8 mouse cellular contexts compared by ENCODE assay signal in genomic region chr17:28904546-28905376, GRCm38 (mm10). TPM values are rescaled to one million over a fixed set of nuclear protein-coding genes. Genes with fewer than 3 reads are reported as not detected.
DNase-seq lines count a peak whose midpoint lies in the region; ATAC-seq and TF ChIP-seq lines count a peak whose summit lies in the region.

No protein-coding gene starts in this region.

- H3K27me3 ChIP-seq in kidney, embryonic 16.5 days (ENCODE audit: insufficient read depth, low read length): 0 out of 2 replicates have a peak, but pooled peaks cover 1% of the 10 kb centered on the region
- H3K27me3 ChIP-seq in forebrain, embryonic 14.5 days (replicated peaks; ENCODE audit: control insufficient read depth, insufficient read depth, low read length): no peaks in the 10 kb centered on the region; the same call in 1 of the 2 replicates
- H3K27me3 ChIP-seq in hindbrain, postnatal 0 days (ENCODE audit: insufficient read depth, low read length): no peaks in the 10 kb centered on the region
- no peaks in the 10 kb centered on the region for H3K27me3 ChIP-seq in midbrain, postnatal 0 days (ENCODE audit: insufficient read depth, low read length)

- intact Hi-C loops in left cerebral cortex, postnatal 36 days (cut with DNase I): loop anchor here (1.0 to 2.0 kb wide), 2 partner anchors 22 to 78 kb away; no protein-coding TSS in a partner anchor

- ATAC-seq in kidney, embryonic 16.5 days (ENCODE audit: low FRiP score, low TSS enrichment): no peak
- peak; percentile 76 for ATAC-seq in forebrain, embryonic 14.5 days
- peak; percentile 84 for ATAC-seq in hindbrain, postnatal 0 days
- peak; percentile 90 for ATAC-seq in midbrain, postnatal 0 days (ENCODE audit: low FRiP score)

- no peak overlapping the region for H3K4me2 ChIP-seq in kidney, embryonic 16.5 days (replicated peaks; ENCODE audit: low read depth, low read length)
- no peak overlapping the region for H3K4me2 ChIP-seq in forebrain, embryonic 14.5 days (ENCODE audit: low read length)
- peak overlapping the region; percentile 25; the same call in 1 of the 2 replicates for H3K4me2 ChIP-seq in hindbrain, postnatal 0 days (ENCODE audit: low read depth, low read length)
- peak overlapping the region; percentile 23 for H3K4me2 ChIP-seq in midbrain, postnatal 0 days (ENCODE audit: low read depth, low read length, poor library complexity, severe bottlenecking)

- H3K4me1 ChIP-seq in kidney, embryonic 16.5 days (ENCODE audit: insufficient read depth, low read length): peaks cover 7% of the 10 kb centered on the region
- H3K4me1 ChIP-seq in forebrain, embryonic 14.5 days (ENCODE audit: control insufficient read depth, insufficient read depth, low read length): peaks cover 4% of the 10 kb centered on the region; the same call in 1 of the 2 replicates
- peaks cover 17% of the 10 kb centered on the region for H3K4me1 ChIP-seq in hindbrain, postnatal 0 days (ENCODE audit: insufficient read depth, low read length)
- peaks cover 21% of the 10 kb centered on the region for H3K4me1 ChIP-seq in midbrain, postnatal 0 days (ENCODE audit: insufficient read depth, low read length)

- H3K27ac ChIP-seq in kidney, embryonic 16.5 days (ENCODE audit: low read length): no peak overlapping the region
- peak overlapping the region; percentile 44; the same call in 1 of the 2 replicates for H3K27ac ChIP-seq in forebrain, embryonic 14.5 days (ENCODE audit: low read depth, low read length)
- H3K27ac ChIP-seq in hindbrain, postnatal 0 days: peak overlapping the region; percentile 88
- H3K27ac ChIP-seq in midbrain, postnatal 0 days (ENCODE audit: low read depth, low read length): peak overlapping the region; percentile 95

- H3K9me3 ChIP-seq in kidney, embryonic 16.5 days (ENCODE audit: low read length): no peaks in the 10 kb centered on the region
- no peaks in the 10 kb centered on the region for H3K9me3 ChIP-seq in forebrain, embryonic 14.5 days (replicated peaks; ENCODE audit: control insufficient read depth, low read length)
- H3K9me3 ChIP-seq in hindbrain, postnatal 0 days (ENCODE audit: low read length): no peaks in the 10 kb centered on the region
- H3K9me3 ChIP-seq in midbrain, postnatal 0 days (ENCODE audit: low read length): no peaks in the 10 kb centered on the region

- 36% methylated on average over 23 of the region's 23 CpGs for WGBS in kidney, embryonic 16.5 days
- WGBS in forebrain, embryonic 14.5 days: 32% methylated on average over 23 of the region's 23 CpGs
- WGBS in hindbrain, postnatal 0 days: 19% methylated on average over 23 of the region's 23 CpGs
- WGBS in midbrain, postnatal 0 days: 21% methylated on average over 23 of the region's 23 CpGs

- TF ChIP-seq CTCF in hindbrain, postnatal 0 days (IDR thresholded peaks at IDR 0.05; ENCODE audit: low read depth): peak; percentile 82
- peak; percentile 85 for TF ChIP-seq CTCF in midbrain, postnatal 0 days (IDR thresholded peaks at IDR 0.05)

- no peak overlapping the region for H3K4me3 ChIP-seq in kidney, embryonic 16.5 days (ENCODE audit: low read length)
- H3K4me3 ChIP-seq in forebrain, embryonic 14.5 days (ENCODE audit: low read depth, low read length): no peak overlapping the region
- H3K4me3 ChIP-seq in hindbrain, postnatal 0 days (ENCODE audit: low read length): no peak overlapping the region
- H3K4me3 ChIP-seq in midbrain, postnatal 0 days (ENCODE audit: low read depth, low read length): no peak overlapping the region

- no peaks in the 10 kb centered on the region for H3K36me3 ChIP-seq in kidney, embryonic 16.5 days (ENCODE audit: insufficient read depth, low read length)
- H3K36me3 ChIP-seq in forebrain, embryonic 14.5 days (ENCODE audit: control insufficient read depth, insufficient read depth, low read length): no peaks in the 10 kb centered on the region
- H3K36me3 ChIP-seq in hindbrain, postnatal 0 days (ENCODE audit: insufficient read depth, low read length): no peaks in the 10 kb centered on the region
- no peaks in the 10 kb centered on the region for H3K36me3 ChIP-seq in midbrain, postnatal 0 days (ENCODE audit: insufficient read depth, low read length)

- H3K9ac ChIP-seq in kidney, embryonic 16.5 days (replicated peaks; ENCODE audit: low read length): no peak overlapping the region
- no peak overlapping the region for H3K9ac ChIP-seq in forebrain, embryonic 14.5 days (ENCODE audit: low read length)
- H3K9ac ChIP-seq in hindbrain, postnatal 0 days (replicated peaks; ENCODE audit: low read length): peak overlapping the region; percentile 13; the same call in 1 of the 2 replicates
- H3K9ac ChIP-seq in midbrain, postnatal 0 days (replicated peaks; ENCODE audit: low read length, poor library complexity, severe bottlenecking): peak overlapping the region; percentile 46; the same call in 1 of the 2 replicates

- peak; percentile 28 for DNase-seq in kidney, adult 11 months
- DNase-seq in cerebellum, adult 11-12 months: peak; percentile 45
- DNase-seq in forebrain, embryonic 14.5 days (ENCODE audit: low spot score): peak; percentile 77
- peak; percentile 78 for DNase-seq in hindbrain, postnatal 0 days (ENCODE audit: low spot score)
- peak; percentile 68 to 73 for DNase-seq in left cerebral cortex, postnatal 36 days (ENCODE audit: low spot score in 2 of 2)
- DNase-seq in midbrain, postnatal 0 days (ENCODE audit: low spot score): peak; percentile 86
- DNase-seq in spleen, postnatal 14 days (ENCODE audit: low spot score in 2 of 2): peak; percentile 49 to 72

RNA-seq across cellular contexts. Expression of gene 4930539E08Rik, which starts 10.4 kb away (rescaled TPM):
- polyA plus RNA-seq in kidney, embryonic 16.5 days (2015; fragmentation: Nextera tagmentation; extraction: Ambion mirVana): 0.17 and 0.63 TPM in 2 replicates
- polyA plus RNA-seq in forebrain, embryonic 14.5 days (2014; fragmentation: Nextera tagmentation; extraction: Ambion mirVana): 0.50 and 0.62 TPM in 2 replicates
- 5.6 and 13.0 TPM in 2 replicates for total RNA-seq in hindbrain, postnatal 0 days (2014; rRNA removed)
- polyA plus RNA-seq in hindbrain, postnatal 0 days (2015; fragmentation: Nextera tagmentation; extraction: Ambion mirVana): 1.6 and 2.1 TPM in 2 replicates
- 10 to 100 TPM; 12.2 to 15.4 TPM for total RNA-seq in left cerebral cortex, postnatal 36 days (2021)
- total RNA-seq in midbrain, postnatal 0 days (2014; rRNA removed): 9.8 and 32.9 TPM in 2 replicates
- polyA plus RNA-seq in midbrain, postnatal 0 days (2015; fragmentation: Nextera tagmentation; extraction: Ambion mirVana): 4.3 and 4.5 TPM in 2 replicates

RNA-seq across cellular contexts. Expression of gene Pxt1, which starts 38.9 kb away (rescaled TPM):
- 0.21 and 0.28 TPM in 2 replicates for polyA plus RNA-seq in kidney, embryonic 16.5 days (2015; fragmentation: Nextera tagmentation; extraction: Ambion mirVana)
- polyA plus RNA-seq in forebrain, embryonic 14.5 days (2014; fragmentation: Nextera tagmentation; extraction: Ambion mirVana): not detected in 2 replicates
- not detected in 2 replicates for total RNA-seq in hindbrain, postnatal 0 days (2014; rRNA removed)
- not detected in 2 replicates for polyA plus RNA-seq in hindbrain, postnatal 0 days (2015; fragmentation: Nextera tagmentation; extraction: Ambion mirVana)
- total RNA-seq in left cerebral cortex, postnatal 36 days (2021): not detected
- total RNA-seq in midbrain, postnatal 0 days (2014; rRNA removed): 0.49 TPM in 1 of 2 replicates, not detected in the other
- 0.15 TPM in 1 of 2 replicates, not detected in the other for polyA plus RNA-seq in midbrain, postnatal 0 days (2015; fragmentation: Nextera tagmentation; extraction: Ambion mirVana)

RNA-seq across cellular contexts. Expression of gene Pnpla1, which starts 46.5 kb away (rescaled TPM):
- 0.08 TPM in 1 of 2 replicates, not detected in the other for polyA plus RNA-seq in kidney, embryonic 16.5 days (2015; fragmentation: Nextera tagmentation; extraction: Ambion mirVana)
- polyA plus RNA-seq in forebrain, embryonic 14.5 days (2014; fragmentation: Nextera tagmentation; extraction: Ambion mirVana): not detected in 2 replicates
- 0.10 and 0.22 TPM in 2 replicates for total RNA-seq in hindbrain, postnatal 0 days (2014; rRNA removed)
- polyA plus RNA-seq in hindbrain, postnatal 0 days (2015; fragmentation: Nextera tagmentation; extraction: Ambion mirVana): 0.08 and 0.09 TPM in 2 replicates
- 1 to 10 TPM in 1 of 2 experiments, under 1 TPM in 1; 0.66 to 1.4 TPM for total RNA-seq in left cerebral cortex, postnatal 36 days (2021)
- total RNA-seq in midbrain, postnatal 0 days (2014; rRNA removed): 0.05 and 0.14 TPM in 2 replicates
- polyA plus RNA-seq in midbrain, postnatal 0 days (2015; fragmentation: Nextera tagmentation; extraction: Ambion mirVana): 0.07 TPM in 1 of 2 replicates, not detected in the other

RNA-seq across cellular contexts. Expression of gene Kctd20, which starts 47.0 kb away (rescaled TPM):
- 89.5 and 92.1 TPM in 2 replicates for polyA plus RNA-seq in kidney, embryonic 16.5 days (2015; fragmentation: Nextera tagmentation; extraction: Ambion mirVana)
- polyA plus RNA-seq in forebrain, embryonic 14.5 days (2014; fragmentation: Nextera tagmentation; extraction: Ambion mirVana): 84.4 and 99.1 TPM in 2 replicates
- 51.5 and 59.9 TPM in 2 replicates for total RNA-seq in hindbrain, postnatal 0 days (2014; rRNA removed)
- polyA plus RNA-seq in hindbrain, postnatal 0 days (2015; fragmentation: Nextera tagmentation; extraction: Ambion mirVana): 62.9 and 64.1 TPM in 2 replicates
- 10 to 100 TPM; 72.8 to 77.6 TPM for total RNA-seq in left cerebral cortex, postnatal 36 days (2021)
- 60.0 and 64.9 TPM in 2 replicates for total RNA-seq in midbrain, postnatal 0 days (2014; rRNA removed)
- 63.2 and 63.8 TPM in 2 replicates for polyA plus RNA-seq in midbrain, postnatal 0 days (2015; fragmentation: Nextera tagmentation; extraction: Ambion mirVana)

Comparison
In these comparisons a context has a peak if more than half of its experiments do, and no peak if none do; other contexts are left out.
1. DNase-seq: peak in every context shown above with its lines; median percentile 86 in midbrain, postnatal 0 days; 78 in hindbrain, postnatal 0 days; 77 in forebrain, embryonic 14.5 days; 70 in left cerebral cortex, postnatal 36 days; 60 in spleen, postnatal 14 days; 45 in cerebellum, adult 11-12 months; 28 in kidney, adult 11 months.
2. H3K4me2 ChIP-seq: peak in hindbrain, postnatal 0 days (single experiment) and midbrain, postnatal 0 days (single experiment); none in kidney, embryonic 16.5 days (single experiment) and forebrain, embryonic 14.5 days (single experiment).
3. H3K9ac ChIP-seq: peak in hindbrain, postnatal 0 days (single experiment) and midbrain, postnatal 0 days (single experiment); none in kidney, embryonic 16.5 days (single experiment) and forebrain, embryonic 14.5 days (single experiment).